ENCODE assay signal across 15 mouse cellular contexts in genomic region chr9:117205395-117205794, GRCm38 (mm10).
A peak's percentile ranks its signal among the peaks of the same experiment; 100 is the strongest.
DNase-seq lines count a peak whose midpoint lies in the region.
"Had no signal": no experiment of that assay in that cellular context is flagged by ENCODE, and none has a peak within 500 bp of the region (broad histone marks: within the 10 kb centered on the region; RNA-seq: fewer than 3 reads in every experiment).

No protein-coding gene starts in this region.

- peak; percentile 74 for DNase-seq in heart, adult 11 months
- no peak for DNase-seq in heart, adult 18-20 months
- peak; percentile 26 for DNase-seq in kidney, postnatal 10 days
- DNase-seq in kidney, adult 11 months, result no peak
- DNase-seq in embryo, embryonic 11 days, result peak; percentile 33
- DNase-seq in kidney, postnatal 14 days, result peak; percentile 32
- no peak for DNase-seq in cerebellum, adult 11 months
- no peak for DNase-seq in spleen, adult 18-20 months
- DNase-seq: cerebellum, adult 8-10 months; cerebellum, postnatal 36 days; gastrocnemius, adult 2 months; heart, postnatal 14 days; layer of hippocampus, postnatal 36 days; liver, embryonic 13.5 days; right cerebral cortex, postnatal 14 days had no signal

Comparison
In these comparisons a context has a peak if more than half of its experiments do, and no peak if none do; other contexts are left out.
1. DNase-seq: peak in heart, adult 11 months (single experiment), kidney, postnatal 10 days (single experiment), embryo, embryonic 11 days (single experiment) and kidney, postnatal 14 days (single experiment); none in heart, adult 18-20 months (0 of 2), kidney, adult 11 months (single experiment), cerebellum, adult 11 months (single experiment) and spleen, adult 18-20 months (0 of 2).